Mouse (Mus musculus): ENCODE data around the gene 4930518I15Rik. TPM values are rescaled to one million over a fixed set of nuclear protein-coding genes. Genes with fewer than 3 reads are reported as not detected.
A peak's percentile ranks its signal among the peaks of the same experiment; 100 is the strongest.

The 4930518I15Rik gene
- polyA plus RNA-seq, 1 experiment: 3.3 TPM

GRCm38 (mm10) chr2:156874047-156874759 is 16.5 kb upstream of the 4930518I15Rik start:
- Histone ChIP-seq H3K36me3 (ENCODE audit: control insufficient read depth, insufficient read depth, low read length, poor library complexity, severe bottlenecking) (peaks cover 21% of the 10 kb centered on the region), H3K27ac (ENCODE audit: insufficient read depth, low read length) (no peak overlapping the region), H3K27me3 (ENCODE audit: control insufficient read depth, insufficient read depth, low read length, poor library complexity, severe bottlenecking) (no peaks in the 10 kb centered on the region), H3K4me3 (ENCODE audit: low read depth, low read length) (no peak overlapping the region), H3K4me1 (ENCODE audit: control insufficient read depth, insufficient read depth, low read length) (no peaks in the 10 kb centered on the region), H3K9ac (ENCODE audit: low read depth, poor library complexity, severe bottlenecking) (no peak overlapping the region), H3K9me3 (replicated peaks; ENCODE audit: control insufficient read depth, insufficient read depth, low read length, poor library complexity, severe bottlenecking) (no peaks in the 10 kb centered on the region)
- TF ChIP-seq EP300 (IDR thresholded peaks at IDR 0.05; ENCODE audit: insufficient read depth, low read depth, low read length) (no peak), POLR2A (IDR thresholded peaks at IDR 0.05; ENCODE audit: insufficient read depth, low read length) (no peak)

- H3K9me3 ChIP-seq (replicated peaks; ENCODE audit: control insufficient read depth, insufficient read depth, low read length, poor library complexity, severe bottlenecking): no peaks in the 10 kb centered on the region
- no peak overlapping the region for H3K4me3 ChIP-seq (ENCODE audit: low read depth, low read length)
- no peak overlapping the region for H3K9ac ChIP-seq (ENCODE audit: low read depth, poor library complexity, severe bottlenecking)
- TF ChIP-seq CTCF (IDR thresholded peaks at IDR 0.05; ENCODE audit: low read depth, low read length) (peak; percentile 44), EP300 (IDR thresholded peaks at IDR 0.05; ENCODE audit: insufficient read depth, low read depth, low read length) (no peak), POLR2A (IDR thresholded peaks at IDR 0.05; ENCODE audit: insufficient read depth, low read length) (no peak)
- H3K4me1 ChIP-seq (ENCODE audit: control insufficient read depth, insufficient read depth, low read length): no peaks in the 10 kb centered on the region
- no peaks in the 10 kb centered on the region for H3K27me3 ChIP-seq (ENCODE audit: control insufficient read depth, insufficient read depth, low read length, poor library complexity, severe bottlenecking)
- peaks cover 27% of the 10 kb centered on the region for H3K36me3 ChIP-seq (ENCODE audit: control insufficient read depth, insufficient read depth, low read length, poor library complexity, severe bottlenecking)
- no peak overlapping the region for H3K27ac ChIP-seq (ENCODE audit: insufficient read depth, low read length)
These were observed 15.9 kb upstream of the 4930518I15Rik start for GRCm38 (mm10) chr2:156873629-156874028.

GRCm38 (mm10) chr2:156870519-156870918 is 12.8 kb upstream of the 4930518I15Rik start:
- Histone ChIP-seq H3K9ac (ENCODE audit: low read depth, poor library complexity, severe bottlenecking) (no peak overlapping the region), H3K27me3 (ENCODE audit: control insufficient read depth, insufficient read depth, low read length, poor library complexity, severe bottlenecking) (no peaks in the 10 kb centered on the region), H3K36me3 (ENCODE audit: control insufficient read depth, insufficient read depth, low read length, poor library complexity, severe bottlenecking) (peaks cover 49% of the 10 kb centered on the region), H3K4me3 (ENCODE audit: low read depth, low read length) (no peak overlapping the region), H3K9me3 (replicated peaks; ENCODE audit: control insufficient read depth, insufficient read depth, low read length, poor library complexity, severe bottlenecking) (no peaks in the 10 kb centered on the region), H3K27ac (ENCODE audit: insufficient read depth, low read length) (no peak overlapping the region), H3K4me1 (ENCODE audit: control insufficient read depth, insufficient read depth, low read length) (no peaks in the 10 kb centered on the region)
- TF ChIP-seq EP300 (IDR thresholded peaks at IDR 0.05; ENCODE audit: insufficient read depth, low read depth, low read length) (no peak), CTCF (IDR thresholded peaks at IDR 0.05; ENCODE audit: low read depth, low read length) (no peak), POLR2A (IDR thresholded peaks at IDR 0.05; ENCODE audit: insufficient read depth, low read length) (no peak)

GRCm38 (mm10) chr2:156869554-156869953 is 11.8 kb upstream of the 4930518I15Rik start:
- Histone ChIP-seq H3K27me3 (ENCODE audit: control insufficient read depth, insufficient read depth, low read length, poor library complexity, severe bottlenecking) (no peaks in the 10 kb centered on the region), H3K27ac (ENCODE audit: insufficient read depth, low read length) (no peak overlapping the region), H3K4me1 (ENCODE audit: control insufficient read depth, insufficient read depth, low read length) (no peaks in the 10 kb centered on the region), H3K9ac (ENCODE audit: low read depth, poor library complexity, severe bottlenecking) (no peak overlapping the region), H3K36me3 (ENCODE audit: control insufficient read depth, insufficient read depth, low read length, poor library complexity, severe bottlenecking) (peaks cover 54% of the 10 kb centered on the region), H3K4me3 (ENCODE audit: low read depth, low read length) (no peak overlapping the region), H3K9me3 (replicated peaks; ENCODE audit: control insufficient read depth, insufficient read depth, low read length, poor library complexity, severe bottlenecking) (no peaks in the 10 kb centered on the region)
- TF ChIP-seq EP300 (IDR thresholded peaks at IDR 0.05; ENCODE audit: insufficient read depth, low read depth, low read length): no peak
- no peak for TF ChIP-seq CTCF (IDR thresholded peaks at IDR 0.05; ENCODE audit: low read depth, low read length)
- TF ChIP-seq POLR2A (IDR thresholded peaks at IDR 0.05; ENCODE audit: insufficient read depth, low read length): no peak

- no peaks in the 10 kb centered on the region for H3K4me1 ChIP-seq (ENCODE audit: control insufficient read depth, insufficient read depth, low read length)
- H3K9ac ChIP-seq (ENCODE audit: low read depth, poor library complexity, severe bottlenecking): no peak overlapping the region
- no peak overlapping the region for H3K27ac ChIP-seq (ENCODE audit: insufficient read depth, low read length)
- no peak overlapping the region for H3K4me3 ChIP-seq (ENCODE audit: low read depth, low read length)
- H3K9me3 ChIP-seq (replicated peaks; ENCODE audit: control insufficient read depth, insufficient read depth, low read length, poor library complexity, severe bottlenecking): no peaks in the 10 kb centered on the region
- peaks cover 54% of the 10 kb centered on the region for H3K36me3 ChIP-seq (ENCODE audit: control insufficient read depth, insufficient read depth, low read length, poor library complexity, severe bottlenecking)
- TF ChIP-seq POLR2A (IDR thresholded peaks at IDR 0.05; ENCODE audit: insufficient read depth, low read length) (no peak), EP300 (IDR thresholded peaks at IDR 0.05; ENCODE audit: insufficient read depth, low read depth, low read length) (no peak), CTCF (IDR thresholded peaks at IDR 0.05; ENCODE audit: low read depth, low read length) (no peak)
- H3K27me3 ChIP-seq (ENCODE audit: control insufficient read depth, insufficient read depth, low read length, poor library complexity, severe bottlenecking): no peaks in the 10 kb centered on the region
These were observed 11.2 kb upstream of the 4930518I15Rik start for GRCm38 (mm10) chr2:156868994-156869393.

- TF ChIP-seq EP300 (IDR thresholded peaks at IDR 0.05; ENCODE audit: insufficient read depth, low read depth, low read length): no peak
- TF ChIP-seq CTCF (IDR thresholded peaks at IDR 0.05; ENCODE audit: low read depth, low read length): no peak
- H3K9ac ChIP-seq (ENCODE audit: low read depth, poor library complexity, severe bottlenecking): peak overlapping the region; percentile 90; the same call in 1 of the 2 replicates
- no peaks in the 10 kb centered on the region for H3K27me3 ChIP-seq (ENCODE audit: control insufficient read depth, insufficient read depth, low read length, poor library complexity, severe bottlenecking)
- no peak overlapping the region for H3K4me3 ChIP-seq (ENCODE audit: low read depth, low read length)
- H3K9me3 ChIP-seq (replicated peaks; ENCODE audit: control insufficient read depth, insufficient read depth, low read length, poor library complexity, severe bottlenecking): no peaks in the 10 kb centered on the region
- H3K27ac ChIP-seq (ENCODE audit: insufficient read depth, low read length): no peak overlapping the region
- H3K4me1 ChIP-seq (ENCODE audit: control insufficient read depth, insufficient read depth, low read length): no peaks in the 10 kb centered on the region
- H3K36me3 ChIP-seq (ENCODE audit: control insufficient read depth, insufficient read depth, low read length, poor library complexity, severe bottlenecking): peaks cover 34% of the 10 kb centered on the region
These were observed 6.7 kb upstream of the 4930518I15Rik start for GRCm38 (mm10) chr2:156864481-156864880.

All from ES-Bruce4 (cell line).